Mouse (Mus musculus) hindbrain, postnatal 0 days (tissue): ENCODE measurements around the gene Fignl1. TPM values are rescaled to one million over a fixed set of nuclear protein-coding genes. Genes with fewer than 3 reads are reported as not detected.

ENCODE experiments used
- ATAC-seq: fragments of 200-750 bp; cut with Nextera tagmentation; 2 replicates; pipeline ENCODE4 v1.8.0; 2017; ENCODE audit warnings: mild to moderate bottlenecking, moderate TSS enrichment, moderate library complexity
- DNase-seq: peaks from one replicate; pipeline ENCODE4 v3.0.0-alpha.2; 2015; ENCODE audit warnings: low spot score
- H3K27ac ChIP-seq: fragments of 300-500 bp; sonication (generic); 2 replicates; pipeline ENCODE4 v1.5.1; 2014; ENCODE audit warnings: mild to moderate bottlenecking
- H3K27me3 ChIP-seq: fragments of 300-500 bp; sonication (generic); 2 replicates; pipeline ENCODE4 v1.6.1; 2014; ENCODE audit warnings: low read length, mixed read lengths; ENCODE audit not compliant: insufficient read depth
- H3K36me3 ChIP-seq: fragments of 300-500 bp; sonication (generic); 2 replicates; pipeline ENCODE4 v1.6.1; 2014; ENCODE audit warnings: low read length, mixed read lengths; ENCODE audit not compliant: insufficient read depth
- H3K4me1 ChIP-seq: fragments of 300-500 bp; sonication (generic); 2 replicates; pipeline ENCODE4 v1.6.1; 2014; ENCODE audit warnings: antibody characterized with exemption, low read length, mixed read lengths; ENCODE audit not compliant: insufficient read depth
- H3K4me2 ChIP-seq: fragments of 300-500 bp; sonication (generic); 2 replicates; pipeline ENCODE4 v1.6.1; 2014; ENCODE audit warnings: low read depth, mild to moderate bottlenecking, low read length, moderate library complexity, mixed read lengths
- H3K4me3 ChIP-seq: fragments of 300-500 bp; sonication (generic); 2 replicates; pipeline ENCODE4 v1.5.1; 2014; ENCODE audit warnings: low read length
- H3K9ac ChIP-seq: fragments of 300-500 bp; sonication (generic); replicated peaks from 2 replicates; pipeline ENCODE4 v1.6.1; 2014; ENCODE audit warnings: mild to moderate bottlenecking, low read length, moderate library complexity, mixed read lengths
- H3K9me3 ChIP-seq: fragments of 300-500 bp; sonication (generic); 2 replicates; pipeline ENCODE4 v1.6.1; 2016; ENCODE audit warnings: low read length, mixed read lengths
- CTCF ChIP-seq: IDR thresholded peaks from 2 replicates; pipeline ENCODE4 v1.5.1; 2016; ENCODE audit warnings: antibody characterized with exemption, control low read depth, low read depth
- WGBS: fragments of 180-500 bp; shearing (Covaris S2); extraction: QIAGEN DNeasy Blood & Tissue Kit; methylation state at CpG from one replicate; pipeline ENCODE4 v1.1.7; 2014; 5-methylcytosine and 5-hydroxymethylcytosine counted together
- polyA plus RNA-seq: library from polyadenylated mRNA; unstranded; fragments of >200 nt; fragmentation: Nextera tagmentation; extraction: Ambion mirVana; gene quantifications from 2 replicates; pipeline ENCODE4 v1.2.1, GENCODE M21; 2015
- total RNA-seq: library from RNA; depleted of rRNA; stranded (reverse); fragments of >200 nt; gene quantifications from 2 replicates; pipeline ENCODE4 v1.2.3, GENCODE M21; 2014

The Fignl1 gene
- total and polyA plus RNA-seq, 2 experiments from 2014 or later = 7.0 to 11.3 TPM

DNA sequence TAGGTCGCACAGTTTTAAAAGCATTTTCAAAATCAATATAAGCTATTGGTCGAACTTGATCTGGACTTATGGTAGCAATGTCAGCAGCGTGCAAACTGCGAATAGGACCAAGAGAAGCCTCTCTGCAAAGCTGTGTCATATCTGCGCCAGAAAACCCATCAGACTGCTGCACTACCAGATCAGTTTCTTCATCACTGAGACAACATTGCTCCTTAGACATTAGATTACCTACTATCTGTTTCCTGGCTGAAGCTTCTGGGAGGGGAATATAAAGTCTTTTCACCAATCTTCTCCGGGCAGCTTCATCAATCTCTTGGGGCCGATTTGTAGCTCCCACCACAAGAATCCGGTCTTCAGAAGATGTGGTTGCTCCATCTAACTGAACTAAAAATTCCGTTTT lies 7.7 kb downstream of the Fignl1 start:
- no peak for TF ChIP-seq CTCF
- 96% methylated on average over 9 of the region's 9 CpGs for WGBS

DNA sequence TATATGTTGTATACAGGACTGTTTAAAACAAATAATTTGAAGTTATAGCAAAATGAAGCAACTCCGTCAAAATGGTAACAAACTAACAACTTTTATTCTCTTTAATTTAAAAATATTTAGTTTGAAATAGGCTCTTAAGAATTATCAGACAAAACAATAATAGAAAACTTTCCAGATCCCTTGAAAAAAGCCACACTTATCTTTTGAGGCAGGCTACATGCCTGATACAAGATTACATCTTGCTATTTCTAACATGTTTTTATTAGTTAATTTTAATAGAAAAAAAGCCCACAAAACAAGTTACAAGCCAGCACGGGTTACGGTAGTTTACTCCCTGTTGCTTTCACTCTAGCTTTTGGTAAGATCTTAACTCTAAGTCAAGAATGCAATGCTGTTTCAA lies 8.5 kb downstream of the Fignl1 start:
- no peak for ATAC-seq
- WGBS = 92% methylated on average over 3 of the region's 3 CpGs
- H3K9ac ChIP-seq = no peak overlapping the region
- TF ChIP-seq CTCF = no peak
- no peak overlapping the region for H3K27ac ChIP-seq
- H3K27me3 ChIP-seq = no peaks in the 10 kb centered on the region
- peaks cover 18% of the 10 kb centered on the region; the same call in 1 of the 2 replicates for H3K36me3 ChIP-seq
- no peaks in the 10 kb centered on the region for H3K9me3 ChIP-seq
- H3K4me2 ChIP-seq = no peak overlapping the region
- DNase-seq = no peak
- H3K4me1 ChIP-seq = no peaks in the 10 kb centered on the region
- H3K4me3 ChIP-seq = no peak overlapping the region

More for the DNA sequence above, 7.7 kb downstream of the Fignl1 start:
- Histone ChIP-seq H3K4me1 (no peaks in the 10 kb centered on the region), H3K4me3 (no peak overlapping the region), H3K9ac (no peak overlapping the region), H3K36me3 (peaks cover 18% of the 10 kb centered on the region; the same call in 1 of the 2 replicates), H3K9me3 (no peaks in the 10 kb centered on the region), H3K27me3 (no peaks in the 10 kb centered on the region), H3K4me2 (no peak overlapping the region), H3K27ac (no peak overlapping the region)
- ATAC-seq = no peak
- DNase-seq = no peak

DNA sequence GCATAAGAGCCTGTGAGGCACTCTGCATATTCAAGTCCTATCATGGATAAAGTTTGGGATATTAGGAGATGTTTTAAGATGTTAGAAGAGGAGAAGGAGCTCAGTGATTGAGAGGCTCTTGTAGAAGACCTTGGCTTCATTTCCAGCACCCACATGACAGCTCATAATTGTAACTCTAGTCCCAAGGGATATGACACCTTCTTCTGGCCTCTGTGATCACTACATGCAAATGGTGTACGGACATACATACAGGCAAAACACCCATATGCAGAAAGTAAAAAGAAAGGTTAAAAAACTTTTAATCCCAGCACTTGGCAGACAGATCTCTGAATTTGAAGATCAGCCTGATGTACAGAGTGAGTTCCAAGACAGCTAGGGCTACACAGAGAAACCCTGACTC lies 10.1 kb downstream of the Fignl1 start:
- Histone ChIP-seq H3K4me3 (no peak overlapping the region), H3K9ac (no peak overlapping the region), H3K36me3 (peaks cover 18% of the 10 kb centered on the region; the same call in 1 of the 2 replicates), H3K27ac (no peak overlapping the region), H3K4me2 (no peak overlapping the region), H3K4me1 (no peaks in the 10 kb centered on the region), H3K27me3 (no peaks in the 10 kb centered on the region), H3K9me3 (no peaks in the 10 kb centered on the region)
- no peak for TF ChIP-seq CTCF
- DNase-seq (no peak), ATAC-seq (no peak)
- 98% methylated on average over 1 of the region's 1 CpGs for WGBS

DNA sequence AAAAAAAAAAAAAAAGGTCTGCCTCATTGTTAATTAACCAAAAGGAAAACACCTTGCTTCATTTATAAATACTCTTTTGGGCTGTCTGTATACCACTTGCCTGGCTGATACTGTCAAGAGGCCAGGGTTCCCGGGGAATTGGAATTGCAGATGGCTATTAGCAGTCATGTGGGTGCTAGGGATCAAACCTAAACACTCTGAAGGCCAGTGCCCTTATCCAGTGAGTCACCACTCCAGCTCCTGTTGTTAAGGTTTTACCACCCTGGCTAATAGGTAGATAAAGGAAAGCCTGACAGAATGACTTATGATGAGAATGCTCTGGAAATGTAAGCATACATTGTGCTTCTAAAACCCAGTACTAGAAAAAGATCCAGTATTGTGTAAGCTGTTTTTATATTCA lies 14.1 kb downstream of the Fignl1 start:
- no peak overlapping the region for H3K4me2 ChIP-seq
- no peak overlapping the region for H3K4me3 ChIP-seq
- TF ChIP-seq CTCF = no peak
- no peak for DNase-seq
- H3K9ac ChIP-seq = no peak overlapping the region
- H3K4me1 ChIP-seq = no peaks in the 10 kb centered on the region
- H3K27ac ChIP-seq = no peak overlapping the region
- H3K27me3 ChIP-seq = no peaks in the 10 kb centered on the region
- no peaks in the 10 kb centered on the region for H3K36me3 ChIP-seq
- H3K9me3 ChIP-seq = no peaks in the 10 kb centered on the region
- 87% methylated on average over 1 of the region's 1 CpGs for WGBS
- ATAC-seq = no peak

DNA sequence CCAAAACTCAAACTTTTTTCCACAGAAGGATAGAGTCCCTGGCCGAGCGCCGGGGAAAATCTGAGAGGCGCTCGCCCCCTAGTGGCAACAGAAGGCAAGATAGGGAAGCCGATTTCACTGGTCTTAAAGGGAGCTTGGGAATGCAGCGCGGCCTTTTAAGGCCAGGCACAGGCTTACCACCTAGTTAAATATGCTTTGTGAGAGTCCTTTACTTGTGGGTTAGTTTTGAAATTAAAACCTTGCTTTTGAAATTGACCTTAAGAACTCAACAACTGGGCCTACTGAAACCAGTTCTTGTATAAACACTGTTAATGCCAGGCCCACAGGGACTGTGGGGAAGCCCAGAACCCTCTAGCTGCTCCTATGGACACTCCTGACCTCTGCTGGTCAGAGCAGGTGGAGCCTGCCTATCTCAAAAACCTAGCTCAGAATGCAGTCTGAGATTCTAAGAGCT lies 20.2 kb downstream of the Fignl1 start:
- no peak overlapping the region for H3K4me3 ChIP-seq

DNA sequence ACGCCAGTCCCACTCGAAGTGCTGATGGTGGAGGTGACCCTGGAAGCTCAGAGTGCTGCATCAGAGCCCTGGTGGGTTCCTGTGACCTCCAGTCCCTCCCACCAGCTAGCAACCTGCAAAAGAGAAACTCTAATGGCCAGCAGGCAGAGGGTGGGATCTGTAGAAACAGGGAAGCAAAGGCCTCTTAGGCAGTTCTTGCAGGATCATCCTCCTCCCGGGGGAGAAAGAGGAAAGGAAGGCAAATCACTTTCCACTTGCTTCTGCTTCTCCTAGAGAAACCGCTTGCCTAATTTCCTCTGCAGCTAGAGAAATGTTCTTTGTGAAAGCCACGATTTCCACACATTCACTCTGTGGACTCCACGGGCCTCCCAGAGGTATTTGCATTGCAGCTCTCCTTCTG lies 23.3 kb downstream of the Fignl1 start:
- no peaks in the 10 kb centered on the region for H3K36me3 ChIP-seq
- DNase-seq = no peak
- no peaks in the 10 kb centered on the region for H3K27me3 ChIP-seq
- no peaks in the 10 kb centered on the region for H3K9me3 ChIP-seq
- no peak overlapping the region for H3K4me2 ChIP-seq
- WGBS = 65% methylated on average over 6 of the region's 6 CpGs
- no peak overlapping the region for H3K9ac ChIP-seq
- H3K4me3 ChIP-seq = no peak overlapping the region
- no peak overlapping the region for H3K27ac ChIP-seq
- TF ChIP-seq CTCF = no peak
- no peak for ATAC-seq
- no peaks in the 10 kb centered on the region for H3K4me1 ChIP-seq

More for the DNA sequence above, 20.2 kb downstream of the Fignl1 start:
- Histone ChIP-seq H3K4me2 (peak overlapping the region; percentile 43), H3K27me3 (no peaks in the 10 kb centered on the region), H3K9me3 (no peaks in the 10 kb centered on the region), H3K27ac (no peak overlapping the region), H3K4me1 (no peaks in the 10 kb centered on the region), H3K9ac (no peak overlapping the region), H3K36me3 (no peaks in the 10 kb centered on the region)
- peak; percentile 76 for TF ChIP-seq CTCF
- DNase-seq (peak; percentile 91), ATAC-seq (peak; percentile 96)
- under 1% methylated on average over 8 of the region's 8 CpGs for WGBS

DNA sequence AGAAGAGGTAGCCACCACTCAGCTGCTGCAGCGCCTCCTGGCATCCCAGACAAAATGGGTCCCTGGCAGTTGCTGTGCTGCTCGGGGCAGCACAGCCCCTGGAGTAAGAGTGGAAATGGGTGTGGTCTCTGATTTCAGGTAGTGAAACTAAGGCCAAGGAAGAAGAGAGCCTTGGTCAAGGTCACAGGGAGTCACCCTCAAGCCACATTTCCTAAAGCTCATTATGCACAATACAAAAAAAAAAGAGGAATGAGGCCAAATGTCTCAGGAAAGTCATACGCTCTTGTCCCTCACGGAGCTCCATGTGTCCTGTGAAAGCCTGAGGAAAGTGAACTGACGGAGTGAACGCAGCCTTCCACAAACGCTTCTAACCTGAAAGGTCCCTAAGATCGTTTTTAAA lies 27.0 kb downstream of the Fignl1 start:
- ATAC-seq (no peak), DNase-seq (no peak)
- Histone ChIP-seq H3K36me3 (no peaks in the 10 kb centered on the region), H3K4me2 (no peak overlapping the region), H3K9ac (no peak overlapping the region), H3K27me3 (no peaks in the 10 kb centered on the region), H3K4me3 (no peak overlapping the region), H3K9me3 (no peaks in the 10 kb centered on the region), H3K4me1 (no peaks in the 10 kb centered on the region), H3K27ac (no peak overlapping the region)
- WGBS = 83% methylated on average over 8 of the region's 8 CpGs
- TF ChIP-seq CTCF = no peak
